Mouse (Mus musculus): ENCODE results near the gene BC061212. TPM values are rescaled to one million over a fixed set of nuclear protein-coding genes. Genes with fewer than 3 reads are reported as not detected.

Gene BC061212
- polyA plus RNA-seq (2017; shearing (Covaris generic)), result not detected

DNA sequence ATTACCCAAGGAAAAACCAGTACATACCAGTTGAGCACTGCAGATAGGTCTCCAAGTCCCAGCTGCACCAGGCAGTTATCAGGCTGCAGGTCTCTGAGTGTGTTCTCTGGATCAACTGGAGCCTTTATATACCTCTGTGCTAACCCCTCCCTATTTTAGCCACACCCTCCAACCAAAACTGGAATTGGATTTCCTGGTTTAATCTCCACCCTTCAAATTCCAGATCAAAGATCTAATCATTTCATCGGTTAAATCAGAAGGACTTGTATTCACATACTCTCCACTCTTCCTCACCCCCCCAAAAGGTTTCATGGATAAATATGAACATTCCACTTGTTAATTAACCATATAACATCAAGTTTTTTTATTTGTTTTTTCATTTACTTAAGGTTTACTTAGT, at the start of gene BC061212:
TSS of gene BC061212 (minus strand) at position 101 of the 400 bp plus-strand sequence.

DNA sequence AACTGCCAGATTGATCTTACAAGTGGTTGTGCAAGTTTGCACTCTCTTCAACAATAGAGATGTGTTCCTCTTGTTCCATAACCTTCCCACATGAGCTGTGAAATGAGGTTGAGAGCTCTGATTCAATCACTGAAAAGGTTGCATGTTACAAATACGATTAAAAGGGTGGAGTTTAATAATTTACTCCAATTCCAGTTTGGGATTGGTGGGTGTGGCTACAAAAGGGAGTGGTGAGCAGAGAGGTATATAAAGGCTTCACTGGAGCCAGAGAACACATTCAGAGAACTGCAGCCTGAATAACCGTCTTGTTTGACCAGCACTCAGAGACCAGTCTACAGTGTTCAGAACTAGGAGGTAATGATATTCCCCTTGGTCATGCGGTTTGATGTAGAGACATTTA, 5.7 kb upstream of the BC061212 start, which contains the start of gene Gm6351:
TSS of gene Gm6351 (plus strand) at position 301 of the 400 bp plus-strand sequence.

Other genes starting within 250 kb of the BC061212 start
- under 1 TPM; 0.12 to 0.21 TPM for gene Gm7792, start 226.8 kb downstream of the BC061212 start, polyA plus RNA-seq (2017; shearing (Covaris generic))
- not detected for gene Gm16429, start 141.5 kb downstream of the BC061212 start, polyA plus RNA-seq (2017; shearing (Covaris generic))
- 1 to 10 TPM in 1 of 2 experiments, not detected in 1; 5.0 TPM for gene Gm6351, start 5.8 kb upstream of the BC061212 start, polyA plus RNA-seq (2017; shearing (Covaris generic))
- 1 to 10 TPM in 1 of 2 experiments, under 1 TPM in 1; 0.28 to 2.0 TPM for gene Gm3106, start 147.5 kb upstream of the BC061212 start, polyA plus RNA-seq (2017; shearing (Covaris generic))
- not detected for gene A430089I19Rik, start 236.3 kb upstream of the BC061212 start, polyA plus RNA-seq (2017; shearing (Covaris generic))
- 1 to 10 TPM in 1 of 2 experiments, under 1 TPM in 1; 0.47 to 4.1 TPM for gene Gm6502, start 243.9 kb upstream of the BC061212 start, polyA plus RNA-seq (2017; shearing (Covaris generic))

Measured in inflammation-experienced regulatory T-cells (primary cell).